Mouse (Mus musculus): ENCODE measurements at regions not wholly inside any gene's neighbourhood (a gene's known extent, or its start where the extent isn't known, plus 50 kb on each side); places are given as distances from the start of the nearest gene placed in this dataset.

DNA sequence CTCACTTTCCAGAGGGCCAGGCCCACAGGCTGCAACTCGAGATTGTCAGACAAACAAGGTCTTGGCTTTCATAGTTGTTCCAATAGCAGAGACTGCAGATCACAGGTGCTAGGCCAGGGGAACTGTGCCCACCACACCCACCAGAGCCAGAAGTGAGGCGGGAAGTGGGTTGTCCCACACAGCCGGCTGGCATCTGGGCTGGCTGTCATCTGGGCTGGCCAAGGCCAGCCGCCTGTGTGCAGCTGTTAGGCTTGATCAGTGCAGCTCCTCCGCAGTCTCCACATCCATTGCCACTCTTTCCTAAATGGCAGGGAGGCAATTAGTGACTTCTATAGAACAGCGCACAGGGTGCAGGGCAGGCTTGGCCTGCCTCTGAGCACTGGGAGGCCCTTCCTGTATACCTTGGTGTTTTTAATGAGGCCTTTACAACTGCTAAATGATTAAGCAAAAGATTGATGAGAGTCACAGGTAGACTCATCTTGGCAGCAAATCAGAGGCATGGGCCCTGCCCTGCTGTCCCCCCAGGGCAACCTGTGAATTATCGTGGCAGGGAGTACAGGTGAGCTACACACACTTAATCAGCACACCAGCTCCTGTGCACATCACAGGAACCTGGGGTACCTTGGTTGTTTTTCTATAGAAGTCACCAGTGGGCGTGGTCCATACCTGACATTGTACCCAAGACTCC is 122.9 kb downstream of the Bmp7 start:
- TF ChIP-seq EP300 (IDR thresholded peaks at IDR 0.05; ENCODE audit: low read depth) = no peak
- TF ChIP-seq CTCF (IDR thresholded peaks at IDR 0.05; ENCODE audit: low read depth) = no peak

Data from liver, embryonic 14.5 days (tissue).